Mouse (Mus musculus) left cerebral cortex, postnatal 10 days (tissue): Measurements from ENCODE around the gene Vmn2r63. TPM values are rescaled to one million over a fixed set of nuclear protein-coding genes. Genes with fewer than 3 reads are reported as not detected.
"Not testable (repeated sequence)": the region's sequence is repeated elsewhere in the genome, so short reads cannot be mapped to it uniquely, and the experiment has no call there.

Source experiments
- DNase-seq, 2 experiments: peaks; one replicate each; pipeline ENCODE4 v3.0.0; 2021 to 2022; ENCODE audit warnings: low spot score in 2 of 2, mixed read lengths in 1 of 2; ENCODE audit errors: extremely low spot score in 1 of 2
- intact Hi-C: fragments of 180-260 bp; cut with DNase I; formaldehyde crosslinking; loops from one replicate; pipeline ENCODE4 v1.15.1; 2025
- microRNA-seq: library from miRNA; unstranded; fragments of <30 nt; microRNA quantifications from one replicate; pipeline ENCODE4 v1.2.0, GENCODE M21; 2022
- total RNA-seq, 2 experiments: library from RNA; stranded (reverse); gene quantifications; 2 replicates each; pipeline ENCODE4 v1.2.3; 2021

Vmn2r63 gene
- not detected for total RNA-seq

GRCm38 (mm10) chr7:42933722-42934121 is at the start of gene Vmn2r63:
Gene Vmn2r63, minus strand, starts transcription at chr7:42933822.
- intact Hi-C loops, DNase-seq: not testable (repeated sequence)

DNA sequence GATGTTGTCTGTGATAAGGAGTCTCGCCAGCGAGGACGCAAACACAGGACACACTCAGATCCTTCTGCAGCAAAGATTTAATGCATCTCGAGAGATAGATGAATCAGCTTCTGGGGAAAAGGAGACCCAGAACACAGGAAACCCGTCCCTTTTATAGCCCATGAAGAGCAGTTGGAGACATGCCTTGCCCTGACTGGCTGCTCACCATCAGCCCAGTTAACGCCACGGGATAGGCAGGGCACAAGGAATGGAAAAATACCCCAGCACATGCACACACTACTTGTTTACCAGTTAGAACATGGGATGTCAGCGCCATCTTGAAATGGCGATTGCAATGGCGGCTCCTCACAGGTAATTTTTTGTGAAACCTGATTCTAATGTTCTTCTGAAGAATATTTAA is 47.1 kb upstream of the Vmn2r63 start:
- no peak for DNase-seq
- intact Hi-C loops = no loop called here

GRCm38 (mm10) chr7:42980098-42980497 is 46.5 kb upstream of the Vmn2r63 start:
- intact Hi-C loops = no loop called here
- DNase-seq = no peak

- DNase-seq = no peak
- intact Hi-C loops = no loop called here
Observed at GRCm38 (mm10) chr7:42965246-42965645, 31.6 kb upstream of the Vmn2r63 start.

GRCm38 (mm10) chr7:42898067-42898466 is 35.6 kb downstream of the Vmn2r63 start:
- intact Hi-C loops, DNase-seq: not testable (repeated sequence)

- intact Hi-C loops = no loop called here
- DNase-seq = no peak
Observed at GRCm38 (mm10) chr7:42878090-42878489, 55.5 kb downstream of the Vmn2r63 start.

DNA sequence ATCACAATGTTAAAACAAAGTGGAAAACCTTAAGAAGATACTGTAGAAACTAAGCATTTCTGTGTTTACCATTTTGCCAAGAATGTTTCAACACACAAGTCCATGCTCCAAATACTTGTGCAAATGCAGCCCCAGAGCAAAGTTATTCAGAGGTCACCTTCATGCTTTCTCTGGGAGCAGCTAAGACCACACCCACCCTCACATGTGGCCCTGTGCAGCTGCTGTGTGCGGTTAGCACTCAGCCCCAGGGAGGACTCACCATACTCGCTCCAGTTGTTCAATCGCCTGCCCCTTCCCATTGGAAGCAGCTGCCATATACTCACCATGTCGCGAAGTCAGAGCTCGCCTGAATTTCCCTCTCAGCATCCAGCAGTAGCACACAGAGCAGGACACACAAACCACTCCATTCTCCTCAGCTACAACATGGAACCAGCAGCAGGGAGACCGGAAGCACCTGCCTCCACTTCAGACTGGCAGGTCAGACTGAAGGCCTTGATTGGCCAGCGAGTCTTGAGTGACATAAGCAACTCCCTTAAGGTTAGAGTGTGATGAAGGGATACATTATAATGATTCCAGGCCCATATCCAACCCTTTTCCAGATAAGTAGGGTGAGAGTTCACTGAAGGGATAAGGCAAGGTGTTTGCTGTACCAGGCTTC is 66.7 kb downstream of the Vmn2r63 start, which contains the start of gene Gm2381:
Gene Gm2381, minus strand, starts transcription at position 434 of the 658 bp plus-strand sequence.
- intact Hi-C loops, DNase-seq: not testable (repeated sequence)

Small RNA genes within 50 kb of the gene (microRNA-seq; reads per million reads assigned to microRNA genes)
- gene Gm23256 = not detected

Other genes starting within 250 kb of the Vmn2r63 start
- gene Zfp975, start 241.1 kb downstream of the Vmn2r63 start, total RNA-seq = 1 to 10 TPM; 5.0 to 6.2 TPM
- gene Gm17067, start 206.8 kb downstream of the Vmn2r63 start, total RNA-seq = not detected
- not detected for gene Vmn2r62, start 140.3 kb downstream of the Vmn2r63 start, total RNA-seq
- under 1 TPM; 0.17 to 0.43 TPM for gene Gm2381, start 66.6 kb downstream of the Vmn2r63 start, total RNA-seq
- gene Gm9268, start 84.9 kb upstream of the Vmn2r63 start, total RNA-seq = not detected
- gene Zfp936, start 180.4 kb upstream of the Vmn2r63 start, total RNA-seq = not detected